Comparison of ENCODE assay signal across 7 mouse cellular contexts in the genomic region with DNA sequence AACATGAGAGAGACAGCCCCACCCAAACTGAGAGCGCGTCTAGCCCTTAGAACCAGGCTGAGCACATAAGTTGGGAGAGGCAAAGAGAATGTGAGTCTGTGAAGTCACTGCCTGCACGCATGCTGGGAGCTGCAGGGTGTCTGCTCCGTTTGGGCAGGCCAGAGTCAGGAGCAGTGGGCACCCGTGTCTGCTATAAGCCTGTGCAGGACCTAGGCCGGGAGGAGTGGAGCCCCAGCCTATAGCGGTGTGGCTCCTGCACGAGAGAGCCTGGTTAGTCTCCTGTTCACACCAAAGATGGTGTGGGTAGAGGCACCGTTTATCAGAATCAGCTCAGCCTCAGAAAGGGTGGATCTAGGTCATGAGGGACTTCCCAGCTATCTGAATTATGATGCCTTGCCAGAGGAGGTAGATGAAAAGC. TPM values are rescaled to one million over a fixed set of nuclear protein-coding genes. Genes with fewer than 3 reads are reported as not detected.
A peak's percentile ranks its signal among the peaks of the same experiment; 100 is the strongest.
DNase-seq lines count a peak whose midpoint lies in the region; ATAC-seq and TF ChIP-seq lines count a peak whose summit lies in the region.

No protein-coding gene starts in this region.

- H3K4me2 ChIP-seq in hindbrain, embryonic 12.5 days (replicated peaks): no peak overlapping the region
- no peak overlapping the region for H3K4me2 ChIP-seq in hindbrain, embryonic 14.5 days (replicated peaks)
- peak overlapping the region; percentile 41 for H3K4me2 ChIP-seq in liver, embryonic 13.5 days

- 57% methylated on average over 9 of the region's 9 CpGs for WGBS in hindbrain, embryonic 12.5 days
- WGBS in hindbrain, embryonic 14.5 days: 49% methylated on average over 9 of the region's 9 CpGs
- 35% methylated on average over 9 of the region's 9 CpGs for WGBS in liver, embryonic 13.5 days (ENCODE audit: insufficient replicate concordance)

- no peak overlapping the region for H3K9ac ChIP-seq in hindbrain, embryonic 12.5 days
- no peak overlapping the region for H3K9ac ChIP-seq in hindbrain, embryonic 14.5 days
- H3K9ac ChIP-seq in liver, embryonic 13.5 days: peak overlapping the region; percentile 64

- TF ChIP-seq CTCF in layer of hippocampus, adult 2 months (conservative IDR thresholded peaks at IDR 0.05): no peak

- H3K4me1 ChIP-seq in hindbrain, embryonic 12.5 days: peaks cover 32% of the 10 kb centered on the region
- peaks cover 16% of the 10 kb centered on the region for H3K4me1 ChIP-seq in hindbrain, embryonic 14.5 days (replicated peaks; ENCODE audit: control insufficient read depth, insufficient read depth, low read length)
- H3K4me1 ChIP-seq in erythroblast, embryonic 14.5 days (ENCODE audit: control insufficient read depth): peaks cover 83% of the 10 kb centered on the region
- peaks cover 71% of the 10 kb centered on the region for H3K4me1 ChIP-seq in liver, embryonic 13.5 days (replicated peaks)

- H3K36me3 ChIP-seq in hindbrain, embryonic 12.5 days: no peaks in the 10 kb centered on the region
- no peaks in the 10 kb centered on the region for H3K36me3 ChIP-seq in hindbrain, embryonic 14.5 days (replicated peaks; ENCODE audit: control insufficient read depth, insufficient read depth)
- peaks cover 100% of the 10 kb centered on the region for H3K36me3 ChIP-seq in erythroblast, embryonic 14.5 days (ENCODE audit: control insufficient read depth)
- peaks cover 94% of the 10 kb centered on the region for H3K36me3 ChIP-seq in liver, embryonic 13.5 days

- ATAC-seq in hindbrain, embryonic 12.5 days (ENCODE audit: low FRiP score): no peak
- ATAC-seq in hindbrain, embryonic 14.5 days (ENCODE audit: low FRiP score): no peak
- peak; percentile 94 for ATAC-seq in liver, embryonic 13.5 days (ENCODE audit: low read depth)

- no peak overlapping the region for H3K4me3 ChIP-seq in hindbrain, embryonic 12.5 days
- H3K4me3 ChIP-seq in hindbrain, embryonic 14.5 days (replicated peaks; ENCODE audit: low read length): no peak overlapping the region
- H3K4me3 ChIP-seq in erythroblast, embryonic 14.5 days (replicated peaks): peak overlapping the region; percentile 1
- H3K4me3 ChIP-seq in liver, embryonic 13.5 days (replicated peaks): no peak overlapping the region
- no peak overlapping the region for H3K4me3 ChIP-seq in layer of hippocampus, adult 2 months

- no peak for DNase-seq in hindbrain, embryonic 14.5 days (ENCODE audit: low spot score)
- peak; percentile 60 for DNase-seq in c-Kit-positive CD71-positive TER-119-negative erythroid progenitor cells, embryonic 14.5 days (ENCODE audit: low read depth)
- DNase-seq in liver, embryonic 13.5 days: peak; percentile 37
- DNase-seq in layer of hippocampus, adult 2 months (ENCODE audit: low spot score in 2 of 2): no peak
- DNase-seq in layer of hippocampus, adult 11-12 months (ENCODE audit: low spot score): no peak

- 0 out of 2 replicates have a peak overlapping the region, but pooled peaks have one; percentile 14 for H3K27ac ChIP-seq in hindbrain, embryonic 12.5 days
- no peak overlapping the region for H3K27ac ChIP-seq in hindbrain, embryonic 14.5 days
- peak overlapping the region; percentile 77 for H3K27ac ChIP-seq in liver, embryonic 13.5 days
- H3K27ac ChIP-seq in layer of hippocampus, adult 2 months: no peak overlapping the region

- peaks cover 4% of the 10 kb centered on the region; the same call in 1 of the 2 replicates for H3K27me3 ChIP-seq in hindbrain, embryonic 12.5 days
- H3K27me3 ChIP-seq in hindbrain, embryonic 14.5 days (ENCODE audit: control insufficient read depth, insufficient read depth, low read length): no peaks in the 10 kb centered on the region
- H3K27me3 ChIP-seq in erythroblast, embryonic 14.5 days (ENCODE audit: control insufficient read depth): no peaks in the 10 kb centered on the region
- H3K27me3 ChIP-seq in liver, embryonic 13.5 days: no peaks in the 10 kb centered on the region

- H3K9me3 ChIP-seq in hindbrain, embryonic 12.5 days (replicated peaks): no peaks in the 10 kb centered on the region
- H3K9me3 ChIP-seq in hindbrain, embryonic 14.5 days (ENCODE audit: control insufficient read depth, low read length): no peaks in the 10 kb centered on the region
- H3K9me3 ChIP-seq in erythroblast, embryonic 14.5 days (ENCODE audit: control insufficient read depth, low read length): no peaks in the 10 kb centered on the region
- H3K9me3 ChIP-seq in liver, embryonic 13.5 days (replicated peaks): no peaks in the 10 kb centered on the region

RNA-seq across cellular contexts. Expression of gene Lax1, which starts 55.2 kb away (rescaled TPM):
- 0.12 and 0.33 TPM in 2 replicates for polyA plus RNA-seq in hindbrain, embryonic 12.5 days (2016; fragmentation: Nextera tagmentation; extraction: Ambion mirVana)
- polyA plus RNA-seq in hindbrain, embryonic 14.5 days (2014; fragmentation: Nextera tagmentation; extraction: Ambion mirVana): 0.13 TPM in 1 of 2 replicates, not detected in the other
- polyA plus RNA-seq in erythroblast, embryonic 14.5 days (2012): 0.03 and 0.04 TPM in 2 replicates
- 0.28 and 0.65 TPM in 2 replicates for polyA plus RNA-seq in liver, embryonic 13.5 days (2015; fragmentation: Nextera tagmentation; extraction: Ambion mirVana)
- total RNA-seq in layer of hippocampus, adult 2 months (2021): under 1 TPM in 1 of 2 experiments, not detected in 1; 0.15 TPM

RNA-seq across cellular contexts. Expression of gene Atp2b4, which starts 55.8 kb away (rescaled TPM):
- polyA plus RNA-seq in hindbrain, embryonic 12.5 days (2016; fragmentation: Nextera tagmentation; extraction: Ambion mirVana): 12.2 and 16.3 TPM in 2 replicates
- 21.1 and 23.3 TPM in 2 replicates for polyA plus RNA-seq in hindbrain, embryonic 14.5 days (2014; fragmentation: Nextera tagmentation; extraction: Ambion mirVana)
- polyA plus RNA-seq in erythroblast, embryonic 14.5 days (2012): 6.4 and 7.7 TPM in 2 replicates
- polyA plus RNA-seq in liver, embryonic 13.5 days (2015; fragmentation: Nextera tagmentation; extraction: Ambion mirVana): 27.5 and 28.8 TPM in 2 replicates
- 10 to 100 TPM; 78.4 to 89.6 TPM for total RNA-seq in layer of hippocampus, adult 2 months (2021)

Comparison
In these comparisons a context has a peak if more than half of its experiments do, and no peak if none do; other contexts are left out.
1. H3K27ac ChIP-seq: peak in hindbrain, embryonic 12.5 days (single experiment) and liver, embryonic 13.5 days (single experiment); none in hindbrain, embryonic 14.5 days (single experiment) and layer of hippocampus, adult 2 months (single experiment).
2. DNase-seq: peak in c-Kit-positive CD71-positive TER-119-negative erythroid progenitor cells, embryonic 14.5 days (single experiment) and liver, embryonic 13.5 days (single experiment); none in hindbrain, embryonic 14.5 days (single experiment), layer of hippocampus, adult 2 months (0 of 2) and layer of hippocampus, adult 11-12 months (single experiment).